Mouse (Mus musculus) retina, adult 2 months (tissue): ENCODE measurements around the gene Cdk2.

ENCODE experiments used
- DNase-seq: peaks from one replicate; pipeline ENCODE4 v3.0.0-alpha.2; 2012; ENCODE audit warnings: low read depth, low spot score

The Cdk2 gene

GRCm38 (mm10) chr10:128656731-128657130 is 48.1 kb downstream of the Cdk2 start:
- DNase-seq = no peak

DNA sequence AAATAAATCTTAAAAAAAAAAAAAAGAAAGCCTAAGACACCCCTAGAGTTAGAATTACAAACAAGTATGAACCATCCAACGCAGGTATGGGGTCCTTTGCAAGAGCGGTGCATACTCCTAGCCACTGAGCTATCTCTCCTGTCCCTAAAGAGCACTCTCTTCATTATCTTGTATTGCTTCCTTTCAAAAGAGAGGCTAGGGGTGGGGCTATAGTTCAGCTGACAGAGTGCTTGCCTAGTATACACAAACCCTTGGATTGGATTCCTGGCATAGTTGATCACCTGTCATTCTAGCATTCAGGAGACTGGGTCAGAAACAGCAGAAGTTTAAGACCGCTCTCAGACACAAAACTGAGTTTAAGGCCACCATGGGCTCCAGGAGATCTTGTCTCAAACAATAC is 49.6 kb downstream of the Cdk2 start:
- no peak for DNase-seq

DNA sequence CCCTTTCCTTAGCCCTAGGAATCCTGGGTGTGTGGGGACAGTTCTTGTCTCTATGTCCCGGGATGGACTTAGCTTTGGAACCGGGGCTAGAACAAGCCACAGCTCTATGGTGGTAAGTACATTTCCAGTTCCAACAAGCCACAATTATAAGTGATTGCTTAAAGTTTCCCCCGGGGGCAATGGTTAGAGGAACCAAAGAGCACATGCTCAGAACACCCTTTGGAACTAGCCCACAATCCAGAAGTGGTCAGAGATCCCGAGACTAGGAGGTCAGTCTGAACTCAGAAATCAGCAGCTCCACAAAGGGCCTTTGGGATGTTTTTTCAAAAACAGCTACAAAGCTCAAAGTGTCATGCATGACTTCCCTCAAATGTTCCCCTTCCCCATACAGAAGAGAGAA is 51.0 kb downstream of the Cdk2 start:
- no peak for DNase-seq
